Mouse (Mus musculus) hematopoietic stem cell, adult 5-6 weeks (primary cell): ENCODE data around the gene Rrp12. TPM values are rescaled to one million over a fixed set of nuclear protein-coding genes. Genes with fewer than 3 reads are reported as not detected.
A peak's percentile ranks its signal among the peaks of the same experiment; 100 is the strongest.
"Not testable (repeated sequence)": the region's sequence is repeated elsewhere in the genome, so short reads cannot be mapped to it uniquely, and the experiment has no call there.

Experiments
- ATAC-seq, 2 experiments: fragments of 125-278 bp in 1 of 2; replicated peaks in 1 of 2; 2 replicates each; pipeline ENCODE4 v1.8.0; 2016 to 2017; ENCODE audit warnings: inconsistent platforms in 2 of 2, mild to moderate bottlenecking in 2 of 2, moderate number of reproducible peaks in 2 of 2, low read depth in 1 of 2, moderate TSS enrichment in 1 of 2; ENCODE audit not compliant: low FRiP score in 2 of 2, poor library complexity in 2 of 2, severe bottlenecking in 2 of 2, insufficient read depth in 1 of 2, low TSS enrichment in 1 of 2
- total RNA-seq: library from RNA; stranded (forward); fragments of 172-1452, 232-1000 nt; gene quantifications from 2 replicates; pipeline ENCODE4 v1.2.3, GENCODE M21; 2017

Gene Rrp12
- 12.2 and 18.9 TPM in 2 replicates for total RNA-seq

DNA sequence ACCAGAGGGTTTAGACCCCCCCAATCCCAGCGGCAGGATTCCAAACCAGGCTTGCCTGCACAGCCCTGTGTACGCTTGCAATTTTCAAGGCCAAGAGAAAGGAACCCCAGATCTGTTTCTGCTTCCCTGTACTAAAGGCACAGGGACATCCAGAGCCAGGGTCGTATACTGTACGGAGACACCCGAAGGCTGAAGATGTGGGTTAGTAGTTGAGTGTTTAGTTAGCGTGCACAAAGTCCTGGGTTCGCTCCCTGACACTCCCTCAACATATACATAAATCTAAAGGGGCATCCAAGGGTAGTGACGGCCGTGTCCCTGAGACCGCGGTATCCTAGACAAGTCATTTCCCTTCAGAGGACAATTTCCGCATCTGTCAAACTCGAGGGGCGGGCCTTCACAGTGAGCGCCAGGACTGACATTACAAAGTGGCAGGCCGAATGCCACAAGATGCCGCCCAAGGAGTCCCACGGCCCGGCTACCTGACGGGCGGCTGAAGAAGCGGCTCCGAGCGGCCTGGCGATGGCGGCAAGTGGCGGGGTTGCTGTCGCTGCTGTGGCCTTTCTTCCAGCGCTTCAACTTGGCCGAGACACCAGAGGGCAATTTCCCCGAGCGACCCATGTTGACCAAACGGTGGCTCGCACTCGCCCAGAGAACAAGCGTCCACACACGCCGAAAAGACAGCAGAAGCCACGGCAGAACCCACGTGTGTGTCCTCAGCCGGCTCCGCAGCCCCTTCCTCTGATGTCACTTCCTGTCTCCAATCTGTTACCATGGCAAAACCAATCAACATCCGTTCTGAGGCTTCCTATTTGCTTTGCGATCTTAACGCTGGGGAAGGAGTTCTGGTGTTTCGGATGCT, at the start of gene Rrp12:
Gene Rrp12, minus strand, starts transcription at position 714 of the 859 bp plus-strand sequence.
- ATAC-seq = peak; percentile 72 to 84

GRCm38 (mm10) chr19:41943841-41944240, 47.9 kb upstream of the Rrp12 start:
- no peak for ATAC-seq

DNA sequence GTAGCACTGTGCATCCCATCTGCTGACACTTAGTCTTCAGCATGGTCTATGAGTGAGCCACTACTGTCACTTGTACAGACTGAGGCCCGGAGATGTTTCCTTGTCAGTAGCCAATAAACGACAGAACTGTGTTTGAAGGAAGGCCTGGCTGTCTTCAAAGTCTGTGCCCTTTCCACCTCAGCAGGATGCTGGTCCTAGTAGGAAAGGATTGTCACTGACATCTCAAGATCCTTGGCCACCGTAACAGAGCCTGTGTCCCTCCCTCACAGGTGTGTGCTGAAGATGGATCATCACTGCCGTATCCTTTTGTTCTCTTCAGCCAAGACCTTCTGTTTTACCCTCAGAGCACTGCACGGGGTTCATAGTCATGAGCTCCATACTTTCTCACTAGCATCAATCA, 42.6 kb upstream of the Rrp12 start:
- ATAC-seq = no peak

DNA sequence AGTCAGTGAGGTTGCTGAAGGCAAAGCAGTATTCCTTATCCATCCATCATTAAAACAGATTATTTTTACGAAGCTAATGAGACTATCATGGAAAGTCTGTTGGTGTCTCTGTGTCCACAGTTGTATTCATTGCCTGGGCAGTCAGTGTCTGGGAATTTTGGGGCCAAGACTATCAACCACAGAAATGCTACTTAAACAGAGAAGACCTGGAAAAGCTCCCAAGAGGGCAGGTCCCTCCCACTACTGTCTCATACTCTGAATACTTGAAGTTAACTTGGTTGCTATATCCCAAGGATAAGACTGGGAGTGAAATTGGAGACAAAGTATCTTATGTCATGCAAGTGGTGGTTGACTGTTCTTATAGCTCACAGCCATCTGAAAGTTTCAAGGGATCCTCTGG, 39.9 kb upstream of the Rrp12 start:
- ATAC-seq = no peak

GRCm38 (mm10) chr19:41934124-41934523, 38.2 kb upstream of the Rrp12 start:
- ATAC-seq = no peak

DNA sequence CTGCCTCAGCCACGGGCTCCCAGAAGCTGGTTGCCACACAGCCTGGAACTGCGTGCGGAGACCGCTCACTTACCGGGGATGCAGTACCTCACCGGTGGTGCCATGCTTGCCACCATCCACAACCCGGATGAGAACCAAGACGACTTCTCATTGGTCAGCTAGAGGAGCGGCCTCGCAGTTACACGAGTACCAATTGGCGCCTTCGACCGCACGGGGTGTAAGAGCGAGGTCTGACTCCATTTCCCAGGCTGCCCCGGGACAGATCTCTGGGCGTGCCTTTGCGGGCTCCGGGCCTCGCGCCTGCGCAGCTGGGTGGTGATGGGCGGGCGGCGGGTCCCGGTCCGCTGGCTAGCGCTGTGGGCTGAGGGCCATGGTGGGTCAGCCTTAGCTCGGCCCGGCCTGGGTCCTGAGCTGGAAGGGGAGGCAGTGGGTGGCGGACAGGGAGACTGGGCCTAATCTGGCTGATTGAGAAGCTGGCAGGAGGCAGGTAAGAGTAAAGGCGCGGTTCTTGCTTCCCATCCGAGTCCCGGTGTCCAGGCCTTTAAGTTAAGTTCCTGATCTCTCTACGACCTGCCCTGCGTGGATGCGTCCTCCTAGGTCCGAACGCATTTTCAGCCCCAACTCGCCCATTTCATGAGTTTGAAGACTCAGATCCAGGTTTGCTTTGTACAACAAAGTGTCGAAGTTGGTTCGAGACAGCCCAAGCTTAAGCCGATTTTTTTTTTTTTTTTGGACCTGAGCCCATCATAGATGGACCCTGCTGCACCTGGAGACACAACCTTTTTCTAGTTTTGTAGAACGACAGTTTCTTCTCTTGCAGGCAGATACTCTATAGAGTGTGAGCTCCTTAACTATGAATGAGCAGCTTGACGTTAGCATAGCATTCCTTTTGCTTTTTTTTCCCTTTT, 37.5 kb upstream of the Rrp12 start, which contains the start of the genes Exosc1 and Zdhhc16:
Gene Exosc1, minus strand, starts transcription at position 245 of the 908 bp plus-strand sequence.
Gene Zdhhc16, plus strand, starts transcription at position 302 of the 908 bp plus-strand sequence.
- peak; percentile 99 for ATAC-seq

GRCm38 (mm10) chr19:41932686-41933085, 36.7 kb upstream of the Rrp12 start:
- ATAC-seq = peak in 1 of 2 experiments; percentile 54

- no peak for ATAC-seq
Measured at GRCm38 (mm10) chr19:41920412-41921067, 24.6 kb upstream of the Rrp12 start.

GRCm38 (mm10) chr19:41919471-41919870, 23.5 kb upstream of the Rrp12 start:
- no peak for ATAC-seq

DNA sequence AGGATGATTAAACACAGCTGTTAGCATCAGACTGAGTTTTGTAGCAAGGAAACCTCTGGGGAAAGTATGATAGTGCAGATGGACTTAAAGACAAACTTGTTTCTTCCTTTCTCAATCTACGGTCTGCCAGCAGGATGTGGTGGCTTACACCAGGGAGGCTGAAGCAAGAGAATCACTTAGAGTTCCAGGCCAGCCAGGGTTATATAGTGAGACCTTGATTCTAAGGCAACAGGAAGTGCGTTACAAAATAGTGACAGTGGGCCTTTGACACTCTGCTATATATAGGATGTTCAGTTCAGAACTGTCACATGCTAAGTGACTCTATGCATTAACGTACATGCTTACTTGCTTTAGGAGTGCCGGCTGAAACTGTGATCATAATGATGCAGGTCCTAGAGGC, 20.9 kb upstream of the Rrp12 start:
- peak in 1 of 2 experiments; percentile 44; a peak in 1 of 4 replicates for ATAC-seq

- ATAC-seq = no peak
Measured at GRCm38 (mm10) chr19:41915294-41915693, 19.3 kb upstream of the Rrp12 start.

DNA sequence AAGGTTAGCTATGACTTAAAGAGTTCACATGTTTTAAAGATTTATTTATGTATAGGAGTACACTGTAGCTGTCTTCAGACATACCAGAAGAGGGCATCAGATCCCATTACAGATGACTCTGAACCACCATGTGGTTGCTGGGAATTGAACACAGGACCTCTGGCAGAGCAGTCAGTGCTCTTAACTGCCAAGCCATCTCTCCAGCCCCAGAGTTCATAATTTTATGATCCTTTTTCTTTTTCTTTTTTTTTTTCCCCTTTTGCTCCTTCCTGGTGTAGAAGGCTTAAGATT, 18.6 kb upstream of the Rrp12 start:
- not testable (repeated sequence) for ATAC-seq

GRCm38 (mm10) chr19:41913774-41914591, 18.0 kb upstream of the Rrp12 start:
- peak; percentile 25 to 28; a peak in 3 of 4 replicates for ATAC-seq

DNA sequence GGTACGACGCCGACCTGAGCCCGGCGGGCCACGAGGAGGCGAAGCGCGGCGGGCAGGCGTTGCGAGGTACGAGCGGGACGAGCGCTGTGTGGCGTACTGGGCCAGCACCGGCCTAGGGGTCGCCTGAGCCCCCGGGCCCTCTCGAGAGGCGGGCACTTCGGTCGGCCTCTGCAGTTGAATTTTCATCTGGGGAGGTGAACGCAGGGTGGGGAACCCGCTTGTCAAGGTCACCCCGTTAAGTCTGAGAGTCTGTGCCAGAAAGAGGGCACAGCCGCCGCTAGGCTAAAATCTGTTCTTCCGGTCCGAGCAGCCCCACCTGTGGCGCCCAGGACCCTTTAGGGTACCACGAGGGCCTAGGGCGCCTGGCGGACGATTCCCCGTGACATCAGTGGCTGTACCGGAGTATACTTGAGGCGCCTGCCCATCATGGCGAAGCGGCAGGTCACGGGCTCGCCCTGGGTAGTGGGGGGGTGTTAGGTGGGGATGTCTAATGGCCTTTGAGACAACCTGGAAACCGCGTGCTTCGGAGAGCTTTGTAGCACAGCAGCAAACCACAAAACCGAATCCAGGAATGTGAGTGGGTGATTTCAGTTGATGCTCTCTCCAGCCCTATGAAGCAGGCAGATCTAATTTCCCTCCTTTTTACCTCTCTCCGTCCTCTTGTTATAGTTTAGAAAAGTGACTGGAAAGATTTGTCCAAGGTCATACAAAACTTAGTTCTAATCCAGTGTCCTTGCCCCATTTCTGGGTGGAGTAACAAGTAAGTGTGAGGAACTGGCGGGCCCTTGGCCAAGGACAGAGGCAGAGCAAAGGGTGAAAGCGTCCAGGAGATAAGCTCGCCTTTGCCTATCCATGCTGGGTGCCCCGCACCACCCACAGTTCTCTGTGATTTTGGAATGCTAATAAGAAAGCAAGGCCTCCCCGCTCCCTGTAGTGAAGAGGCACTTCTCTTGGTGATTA, 16.4 kb upstream of the Rrp12 start:
- ATAC-seq = peak in 1 of 2 experiments; percentile 7; a peak in 1 of 4 replicates

GRCm38 (mm10) chr19:41911178-41912073, 15.5 kb upstream of the Rrp12 start, which contains the start of gene Pgam1:
Gene Pgam1 (plus strand): TSS chr19:41911923.
- peak; percentile 86 to 87 for ATAC-seq
